Mouse (Mus musculus): ENCODE measurements around the gene Actr3b. TPM values are rescaled to one million over a fixed set of nuclear protein-coding genes. Genes with fewer than 3 reads are reported as not detected.
A peak's percentile ranks its signal among the peaks of the same experiment; 100 is the strongest.

Actr3b gene
- polyA plus RNA-seq, 1 experiment: not detected

DNA sequence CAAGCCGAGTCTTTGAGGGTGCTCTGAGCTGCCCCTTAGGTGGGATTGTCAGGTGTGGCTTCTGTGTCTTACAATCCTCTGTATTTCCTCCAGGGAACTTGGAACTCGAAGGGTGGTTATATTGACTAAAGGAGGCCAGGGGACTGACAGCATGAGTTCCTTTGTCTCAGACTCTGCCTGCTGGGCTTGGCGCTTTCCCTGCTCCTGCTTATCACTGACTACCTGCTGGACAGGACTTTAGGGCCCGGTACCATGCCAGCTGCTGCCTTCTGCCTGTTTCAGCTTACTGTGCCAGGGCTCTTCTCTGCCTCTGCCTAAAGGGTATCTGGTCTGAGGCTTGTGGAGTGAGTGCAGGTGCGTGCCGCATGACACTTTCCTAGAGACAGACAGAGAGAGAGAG, 53.1 kb downstream of the Actr3b start:
- Histone ChIP-seq H3K4me3 (ENCODE audit: insufficient read depth, low read depth, low read length) (no peak overlapping the region), H3K27ac (ENCODE audit: insufficient read depth, low read depth, low read length) (no peak overlapping the region), H3K4me1 (ENCODE audit: control insufficient read depth, insufficient read depth, low read length) (no peaks in the 10 kb centered on the region)
- 72% methylated on average over 6 of the region's 6 CpGs for WGBS
- TF ChIP-seq CTCF (IDR thresholded peaks at IDR 0.05; ENCODE audit: insufficient read depth, low read depth, low read length) (no peak), POLR2A (IDR thresholded peaks at IDR 0.05; ENCODE audit: insufficient read depth, low read depth, low read length) (no peak)

DNA sequence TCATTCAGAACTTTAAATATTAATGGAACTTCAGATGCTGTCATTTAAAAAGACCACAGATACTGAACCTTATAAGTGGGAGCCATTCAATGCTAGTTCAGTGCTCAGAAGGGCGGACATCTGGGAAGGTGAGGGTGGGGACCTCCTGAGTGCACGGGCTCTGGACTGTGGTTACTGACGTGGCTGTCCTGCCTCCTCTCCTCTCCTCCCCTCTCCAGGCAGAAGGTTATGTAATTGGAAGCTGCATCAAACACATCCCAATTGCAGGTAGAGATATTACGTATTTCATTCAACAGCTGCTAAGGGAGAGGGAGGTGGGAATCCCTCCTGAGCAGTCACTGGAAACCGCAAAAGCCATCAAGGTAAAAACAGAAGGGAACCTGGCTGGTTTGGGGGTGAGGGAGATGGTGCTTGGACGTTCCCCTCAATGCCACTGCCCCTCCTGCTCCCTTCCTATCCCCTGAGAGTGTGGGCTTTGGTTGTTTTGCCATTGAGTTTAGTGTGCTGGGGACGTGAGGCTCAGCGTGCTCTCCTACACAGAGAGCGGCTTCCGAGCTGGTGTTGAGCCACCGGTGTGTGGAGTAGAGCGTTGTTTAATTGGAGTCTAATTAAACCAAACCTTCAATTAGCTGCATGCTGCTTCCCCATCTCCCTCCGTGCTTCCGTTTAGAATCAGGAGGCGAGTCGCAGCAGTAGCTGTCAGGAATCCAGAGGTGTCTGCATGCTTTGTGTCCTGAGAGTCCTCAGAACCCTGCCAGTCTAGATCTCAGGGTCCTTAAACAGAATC, 69.7 kb downstream of the Actr3b start:
- WGBS: 39% methylated on average over 16 of the region's 16 CpGs
- no peak overlapping the region for H3K27ac ChIP-seq (ENCODE audit: insufficient read depth, low read depth, low read length)
- H3K4me3 ChIP-seq (ENCODE audit: insufficient read depth, low read depth, low read length): no peak overlapping the region
- TF ChIP-seq CTCF (IDR thresholded peaks at IDR 0.05; ENCODE audit: insufficient read depth, low read depth, low read length) (no peak), POLR2A (IDR thresholded peaks at IDR 0.05; ENCODE audit: insufficient read depth, low read depth, low read length) (no peak; the same call in 1 of the 2 replicates)
- H3K4me1 ChIP-seq (ENCODE audit: control insufficient read depth, insufficient read depth, low read length): peaks cover 12% of the 10 kb centered on the region

GRCm38 (mm10) chr5:25830802-25831201, 71.0 kb downstream of the Actr3b start:
- WGBS: 86% methylated on average over 3 of the region's 3 CpGs
- no peak for TF ChIP-seq POLR2A (IDR thresholded peaks at IDR 0.05; ENCODE audit: insufficient read depth, low read depth, low read length)
- no peak for TF ChIP-seq CTCF (IDR thresholded peaks at IDR 0.05; ENCODE audit: insufficient read depth, low read depth, low read length)
- Histone ChIP-seq H3K4me1 (ENCODE audit: control insufficient read depth, insufficient read depth, low read length) (peaks cover 12% of the 10 kb centered on the region), H3K4me3 (ENCODE audit: insufficient read depth, low read depth, low read length) (no peak overlapping the region), H3K27ac (ENCODE audit: insufficient read depth, low read depth, low read length) (no peak overlapping the region)

DNA sequence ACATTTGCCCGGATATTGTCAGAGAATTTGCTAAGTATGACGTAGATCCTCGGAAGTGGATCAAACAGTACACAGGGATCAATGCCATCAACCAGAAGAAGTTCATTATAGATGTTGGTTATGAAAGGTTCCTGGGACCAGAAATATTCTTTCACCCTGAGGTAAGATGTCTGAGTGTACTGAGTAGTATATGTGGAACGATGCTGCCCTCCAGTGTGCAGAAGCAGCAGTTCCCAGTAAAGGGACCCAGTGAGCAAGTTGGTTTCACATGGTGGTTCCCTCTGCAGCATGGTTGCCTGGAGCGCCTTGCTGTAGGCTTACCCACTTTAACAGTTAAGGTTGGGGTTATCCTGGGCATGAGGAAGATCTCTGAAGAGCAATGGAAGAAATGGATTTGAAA, 71.8 kb downstream of the Actr3b start:
- H3K4me1 ChIP-seq (ENCODE audit: control insufficient read depth, insufficient read depth, low read length): peaks cover 12% of the 10 kb centered on the region

GRCm38 (mm10) chr5:25839400-25839799, 79.6 kb downstream of the Actr3b start:
- TF ChIP-seq CTCF (IDR thresholded peaks at IDR 0.05; ENCODE audit: insufficient read depth, low read depth, low read length) (no peak), POLR2A (IDR thresholded peaks at IDR 0.05; ENCODE audit: insufficient read depth, low read depth, low read length) (no peak)
- WGBS: 41% methylated on average over 4 of the region's 4 CpGs
- Histone ChIP-seq H3K4me1 (ENCODE audit: control insufficient read depth, insufficient read depth, low read length) (peaks cover 3% of the 10 kb centered on the region; the same call in 1 of the 2 replicates), H3K27ac (ENCODE audit: insufficient read depth, low read depth, low read length) (no peak overlapping the region), H3K4me3 (ENCODE audit: insufficient read depth, low read depth, low read length) (no peak overlapping the region)

More for the DNA sequence above, 71.8 kb downstream of the Actr3b start:
- 63% methylated on average over 5 of the region's 5 CpGs for WGBS
- no peak for TF ChIP-seq CTCF (IDR thresholded peaks at IDR 0.05; ENCODE audit: insufficient read depth, low read depth, low read length)
- no peak for TF ChIP-seq POLR2A (IDR thresholded peaks at IDR 0.05; ENCODE audit: insufficient read depth, low read depth, low read length)
- Histone ChIP-seq H3K27ac (ENCODE audit: insufficient read depth, low read depth, low read length) (no peak overlapping the region), H3K4me3 (ENCODE audit: insufficient read depth, low read depth, low read length) (no peak overlapping the region)

GRCm38 (mm10) chr5:25846558-25846957, 86.8 kb downstream of the Actr3b start:
- 91% methylated on average over 6 of the region's 6 CpGs for WGBS
- TF ChIP-seq CTCF (IDR thresholded peaks at IDR 0.05; ENCODE audit: insufficient read depth, low read depth, low read length): no peak
- no peak for TF ChIP-seq POLR2A (IDR thresholded peaks at IDR 0.05; ENCODE audit: insufficient read depth, low read depth, low read length)
- H3K27ac ChIP-seq (ENCODE audit: insufficient read depth, low read depth, low read length): no peak overlapping the region

GRCm38 (mm10) chr5:25847154-25847553, 87.4 kb downstream of the Actr3b start:
- Histone ChIP-seq H3K27ac (ENCODE audit: insufficient read depth, low read depth, low read length) (no peak overlapping the region), H3K4me1 (ENCODE audit: control insufficient read depth, insufficient read depth, low read length) (no peaks in the 10 kb centered on the region; the same call in 1 of the 2 replicates), H3K4me3 (ENCODE audit: insufficient read depth, low read depth, low read length) (no peak overlapping the region)
- TF ChIP-seq POLR2A (IDR thresholded peaks at IDR 0.05; ENCODE audit: insufficient read depth, low read depth, low read length) (no peak), CTCF (IDR thresholded peaks at IDR 0.05; ENCODE audit: insufficient read depth, low read depth, low read length) (no peak)
- 89% methylated on average over 7 of the region's 7 CpGs for WGBS

More at GRCm38 (mm10) chr5:25846558-25846957, 86.8 kb downstream of the Actr3b start:
- Histone ChIP-seq H3K4me3 (ENCODE audit: insufficient read depth, low read depth, low read length) (no peak overlapping the region), H3K4me1 (ENCODE audit: control insufficient read depth, insufficient read depth, low read length) (no peaks in the 10 kb centered on the region; the same call in 1 of the 2 replicates)

DNA sequence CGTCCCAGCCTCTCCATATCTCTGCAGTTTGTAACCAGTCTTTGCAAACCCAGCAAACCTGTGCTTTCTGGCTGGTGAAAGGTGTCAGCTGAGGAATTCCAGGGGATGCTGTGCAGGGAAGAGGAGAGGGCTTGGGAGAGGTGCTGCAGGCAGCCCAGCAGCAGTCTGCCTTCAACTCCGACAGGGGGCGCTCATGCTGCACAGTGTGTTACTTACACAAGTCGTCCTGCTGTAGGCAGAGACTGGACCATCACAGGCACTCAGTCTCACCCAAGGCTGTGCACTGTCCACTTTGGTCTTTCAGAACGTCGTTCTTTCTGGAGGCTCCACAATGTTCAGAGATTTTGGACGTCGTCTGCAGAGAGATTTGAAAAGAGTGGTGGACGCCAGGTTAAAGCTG, 88.3 kb downstream of the Actr3b start:
- 37% methylated on average over 9 of the region's 9 CpGs for WGBS
- Histone ChIP-seq H3K4me1 (ENCODE audit: control insufficient read depth, insufficient read depth, low read length) (no peaks in the 10 kb centered on the region; the same call in 1 of the 2 replicates), H3K4me3 (ENCODE audit: insufficient read depth, low read depth, low read length) (no peak overlapping the region), H3K27ac (ENCODE audit: insufficient read depth, low read depth, low read length) (no peak overlapping the region)
- no peak for TF ChIP-seq POLR2A (IDR thresholded peaks at IDR 0.05; ENCODE audit: insufficient read depth, low read depth, low read length)
- peak; percentile 17; the same call in 1 of the 2 replicates for TF ChIP-seq CTCF (IDR thresholded peaks at IDR 0.05; ENCODE audit: insufficient read depth, low read depth, low read length)

- H3K27ac ChIP-seq (ENCODE audit: insufficient read depth, low read depth, low read length): no peak overlapping the region
- no peak overlapping the region for H3K4me3 ChIP-seq (ENCODE audit: insufficient read depth, low read depth, low read length)
- TF ChIP-seq POLR2A (IDR thresholded peaks at IDR 0.05; ENCODE audit: insufficient read depth, low read depth, low read length): no peak
- TF ChIP-seq CTCF (IDR thresholded peaks at IDR 0.05; ENCODE audit: insufficient read depth, low read depth, low read length): no peak
- peaks cover 9% of the 10 kb centered on the region for H3K4me1 ChIP-seq (ENCODE audit: control insufficient read depth, insufficient read depth, low read length)
- 82% methylated on average over 3 of the region's 3 CpGs for WGBS
These were observed 106.4 kb downstream of the Actr3b start for GRCm38 (mm10) chr5:25866201-25866600.
